Mouse (Mus musculus) olfactory bulb, adult 2 months (tissue): ENCODE measurements around the gene Rgs6.

Experiments
- CTCF ChIP-seq: fragments of 200-500 bp; IDR thresholded peaks from 2 replicates; pipeline ENCODE4 v1.5.1; 2012; ENCODE audit warnings: low read depth, mild to moderate bottlenecking, low read length, moderate library complexity; ENCODE audit not compliant: insufficient read depth
- POLR2A ChIP-seq: fragments of 200-500 bp; IDR thresholded peaks from 2 replicates; pipeline ENCODE4 v1.6.1; 2012; ENCODE audit warnings: mild to moderate bottlenecking, low read depth, low read length, moderate library complexity; ENCODE audit not compliant: insufficient read depth

DNA sequence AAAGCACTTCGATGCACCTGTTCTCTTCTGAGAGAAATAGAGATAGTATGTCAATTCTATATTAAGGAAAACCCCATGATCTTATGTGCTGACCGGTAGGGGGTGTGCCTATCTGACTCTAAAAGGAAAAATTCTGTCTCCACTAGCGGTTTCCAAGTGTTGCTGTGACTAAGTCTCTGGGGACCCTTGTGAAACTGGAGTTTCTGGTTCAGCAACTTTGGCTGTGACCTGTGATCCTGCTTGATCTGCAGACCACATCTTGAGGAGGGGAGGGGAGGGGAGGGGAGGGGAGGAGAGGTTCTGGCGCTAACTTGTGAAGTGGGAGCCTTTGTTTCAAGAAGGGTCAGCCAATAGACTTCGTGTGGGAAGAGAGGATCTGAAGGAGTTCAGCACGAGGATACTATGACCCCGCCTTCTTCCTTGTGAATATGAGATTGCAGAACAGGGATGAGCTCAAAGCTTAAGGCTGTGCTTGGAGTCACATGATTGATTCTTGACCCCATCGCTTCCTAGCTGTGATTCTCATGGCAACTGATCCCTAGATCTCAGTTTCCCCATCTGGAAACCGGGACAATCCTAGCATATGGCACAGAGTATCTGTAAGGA is 517.5 kb downstream of the Rgs6 start:
- TF ChIP-seq CTCF, result no peak
- no peak for TF ChIP-seq POLR2A
